Mouse (Mus musculus) bone marrow, adult 2 months (tissue): Measurements from ENCODE around the gene Xylb. TPM values are rescaled to one million over a fixed set of nuclear protein-coding genes. Genes with fewer than 3 reads are reported as not detected.
"Not testable (repeated sequence)": the region's sequence is repeated elsewhere in the genome, so short reads cannot be mapped to it uniquely, and the experiment has no call there.

Experiments
- H3K27ac ChIP-seq: fragments of 200-500 bp; 2 replicates; pipeline ENCODE4 v1.5.1; 2012; ENCODE audit warnings: low read depth, mild to moderate bottlenecking, control low read depth, inconsistent platforms, low read length; ENCODE audit not compliant: control insufficient read depth, poor library complexity, insufficient read depth
- H3K4me1 ChIP-seq: fragments of 200-500 bp; 2 replicates; pipeline ENCODE4 v1.6.1; 2011; ENCODE audit warnings: low read length; ENCODE audit not compliant: control insufficient read depth, insufficient read depth
- H3K4me3 ChIP-seq: fragments of 200-500 bp; replicated peaks from 2 replicates; pipeline ENCODE3; 2011; ENCODE audit warnings: mild to moderate bottlenecking, low read depth, low read length, control low read depth; ENCODE audit not compliant: control insufficient read depth
- CTCF ChIP-seq: fragments of 200-500 bp; IDR thresholded peaks from 2 replicates; pipeline ENCODE4 v1.5.1; 2011; ENCODE audit warnings: low read length, control low read depth; ENCODE audit not compliant: control insufficient read depth, insufficient read depth
- POLR2A ChIP-seq: fragments of 200-500 bp; IDR thresholded peaks from 2 replicates; pipeline ENCODE4 v1.6.1; 2011; ENCODE audit warnings: low read depth, mild to moderate bottlenecking, control low read depth, low read length, borderline replicate concordance; ENCODE audit not compliant: control insufficient read depth
- WGBS: fragments of 180-500 bp; shearing (Covaris S2); methylation state at CpG from one replicate; pipeline ENCODE4 v1.1.7; 2018; 5-methylcytosine and 5-hydroxymethylcytosine counted together
- polyA plus RNA-seq: library from polyadenylated mRNA; stranded (reverse); fragments of >200 nt; gene quantifications from 2 replicates; pipeline ENCODE4 v1.2.4, GENCODE M21; 2011; ENCODE audit warnings: low replicate concordance; ENCODE audit not compliant: missing spikeins, insufficient read depth, insufficient read length

The Xylb gene
- polyA plus RNA-seq, 1 experiment = 2.3 TPM

DNA sequence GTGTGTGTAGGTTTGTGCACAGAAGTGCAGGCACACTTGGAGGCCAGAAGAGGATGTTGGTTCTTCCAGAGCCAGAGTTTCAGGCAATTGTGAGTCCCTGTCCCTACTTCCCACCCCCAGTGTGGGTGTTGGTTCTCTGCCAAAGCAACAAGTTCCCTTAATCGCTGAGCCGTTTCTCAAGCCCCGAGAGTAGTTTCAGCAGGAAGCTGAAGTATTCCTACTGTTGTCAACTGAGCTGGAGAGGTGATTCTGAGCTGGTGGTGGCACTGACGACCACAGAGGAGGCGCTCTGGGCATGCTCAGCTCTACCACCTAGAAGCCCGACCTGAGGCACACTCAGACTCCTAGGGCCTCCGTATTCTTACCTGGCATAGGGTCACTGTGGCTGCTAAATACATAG, 8.1 kb downstream of the Xylb start, which contains the start of gene Slc22a14:
TSS of gene Slc22a14 (minus strand) at position 270 of the 400 bp plus-strand sequence.
- Histone ChIP-seq H3K4me3 (no peak within 1 kb of the TSS), H3K4me1 (no peaks in the 10 kb centered on the region), H3K27ac (no peak within 1 kb of the TSS)
- TF ChIP-seq POLR2A (no peak), CTCF (no peak)
- WGBS = 13% methylated on average over 7 of the region's 7 CpGs

DNA sequence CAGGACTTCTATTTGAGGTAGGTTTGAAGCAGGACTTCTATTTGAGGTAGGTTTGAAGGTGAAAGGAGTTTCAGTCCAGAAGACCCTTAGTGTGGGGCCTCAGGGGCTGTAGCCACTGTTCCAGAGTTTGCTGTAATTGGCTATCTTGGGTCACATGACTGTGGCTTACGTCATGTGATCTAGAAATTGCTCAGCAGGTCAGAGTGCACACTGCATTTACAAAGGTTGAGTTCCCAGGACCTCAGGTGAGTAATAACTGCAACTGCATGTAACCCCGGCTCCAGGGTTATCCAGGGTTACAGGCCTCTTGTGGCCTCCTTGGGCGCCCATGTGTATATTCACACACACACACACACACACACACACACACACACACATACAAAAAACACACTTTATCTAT, 11.2 kb downstream of the Xylb start:
- WGBS = 78% methylated on average over 3 of the region's 3 CpGs
- TF ChIP-seq CTCF = no peak
- no peak for TF ChIP-seq POLR2A

DNA sequence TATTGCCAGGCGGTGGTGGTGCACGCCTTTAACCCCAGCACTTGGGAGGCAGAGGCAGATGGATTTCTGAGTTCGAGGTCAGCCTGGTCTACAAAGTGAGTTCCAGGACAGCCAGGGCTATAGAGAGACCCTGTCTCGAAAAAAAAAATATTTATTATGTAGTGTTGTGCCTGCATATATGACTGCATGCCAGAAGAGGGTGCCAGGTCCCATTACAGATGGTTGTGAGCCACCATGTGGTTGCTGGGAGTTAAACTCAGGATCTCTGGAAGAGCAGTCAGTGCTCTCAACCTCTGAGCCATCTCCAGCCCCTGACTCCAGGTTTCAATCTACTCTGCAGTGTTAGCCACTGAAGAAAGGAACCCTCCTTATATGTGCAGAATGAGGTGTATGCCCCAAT, 13.6 kb downstream of the Xylb start:
- H3K4me3 ChIP-seq, H3K27ac ChIP-seq, H3K4me1 ChIP-seq: not testable (repeated sequence)
- 76% methylated on average over 4 of the region's 4 CpGs for WGBS

More for the DNA sequence above, 11.2 kb downstream of the Xylb start:
- Histone ChIP-seq H3K4me3 (no peak overlapping the region), H3K4me1 (no peaks in the 10 kb centered on the region; the same call in 1 of the 2 replicates), H3K27ac (no peak overlapping the region)

DNA sequence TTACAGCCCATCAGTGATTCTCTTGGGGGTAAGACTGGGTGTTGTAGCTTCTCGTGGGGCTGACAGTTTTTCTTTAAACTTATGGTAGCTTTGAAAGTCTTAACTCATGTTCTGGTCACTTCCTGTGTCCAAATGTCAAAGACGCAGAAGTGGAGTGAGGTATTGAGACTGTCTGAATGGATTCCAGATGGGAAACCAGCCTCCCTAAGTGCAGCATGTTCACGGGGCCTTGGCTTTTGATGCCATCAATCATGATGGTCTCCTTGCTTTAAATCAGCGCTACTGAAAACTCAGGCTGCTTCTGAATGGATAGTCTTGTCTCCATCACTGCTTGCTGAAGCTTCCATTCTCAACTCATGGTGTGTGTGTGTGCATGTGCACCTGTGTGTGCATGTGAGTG, 14.1 kb downstream of the Xylb start:
- Histone ChIP-seq H3K27ac (no peak overlapping the region), H3K4me1 (no peaks in the 10 kb centered on the region; the same call in 1 of the 2 replicates), H3K4me3 (no peak overlapping the region)
- TF ChIP-seq CTCF (no peak), POLR2A (no peak)
- WGBS = 80% methylated on average over 4 of the region's 4 CpGs

DNA sequence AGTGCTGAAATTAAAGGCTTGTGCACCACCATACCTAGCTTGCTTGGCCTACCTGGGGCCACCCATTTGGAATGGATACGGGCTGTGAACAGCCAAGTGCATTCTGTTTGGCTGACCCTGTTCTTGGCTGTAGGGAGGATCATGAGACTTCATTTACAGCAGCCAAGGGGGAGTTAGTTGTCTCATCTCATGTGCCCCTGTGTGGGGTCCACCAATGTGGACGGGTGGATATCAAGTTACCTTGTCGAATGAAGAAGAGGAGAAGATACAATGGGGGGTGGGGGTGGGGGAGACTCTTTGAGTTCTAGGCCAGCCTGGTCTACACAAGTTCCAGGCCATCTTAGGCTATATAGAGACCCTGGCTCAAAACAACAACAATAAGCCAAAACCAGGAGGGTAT, 17.8 kb downstream of the Xylb start:
- TF ChIP-seq CTCF (no peak), POLR2A (no peak)
- Histone ChIP-seq H3K27ac (no peak overlapping the region), H3K4me1 (peaks cover 1% of the 10 kb centered on the region; the same call in 1 of the 2 replicates), H3K4me3 (no peak overlapping the region)
- WGBS = 80% methylated on average over 3 of the region's 3 CpGs

DNA sequence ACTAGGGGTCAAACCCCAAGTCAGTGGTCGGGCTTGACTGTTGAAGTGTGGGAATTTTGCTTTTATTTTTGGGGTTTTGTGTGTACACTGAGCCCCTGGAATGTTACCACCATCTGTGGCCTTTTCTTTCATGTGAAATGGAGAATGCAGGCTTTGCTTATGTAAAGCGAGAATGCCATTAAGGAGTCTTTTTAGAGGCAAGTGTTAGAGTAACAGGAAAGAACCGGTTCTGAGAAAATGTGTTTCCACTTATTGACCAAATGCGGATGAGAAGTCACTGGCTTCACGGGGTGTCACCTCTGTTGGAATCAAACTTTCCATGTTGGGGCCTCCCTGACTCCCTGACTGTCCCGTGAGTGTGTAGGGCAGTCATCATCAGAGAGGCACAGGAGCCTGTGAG, 18.4 kb downstream of the Xylb start:
- peaks cover 1% of the 10 kb centered on the region; the same call in 1 of the 2 replicates for H3K4me1 ChIP-seq
- no peak overlapping the region for H3K4me3 ChIP-seq
- H3K27ac ChIP-seq = no peak overlapping the region
- TF ChIP-seq POLR2A = no peak
- no peak for TF ChIP-seq CTCF
- 76% methylated on average over 6 of the region's 6 CpGs for WGBS

DNA sequence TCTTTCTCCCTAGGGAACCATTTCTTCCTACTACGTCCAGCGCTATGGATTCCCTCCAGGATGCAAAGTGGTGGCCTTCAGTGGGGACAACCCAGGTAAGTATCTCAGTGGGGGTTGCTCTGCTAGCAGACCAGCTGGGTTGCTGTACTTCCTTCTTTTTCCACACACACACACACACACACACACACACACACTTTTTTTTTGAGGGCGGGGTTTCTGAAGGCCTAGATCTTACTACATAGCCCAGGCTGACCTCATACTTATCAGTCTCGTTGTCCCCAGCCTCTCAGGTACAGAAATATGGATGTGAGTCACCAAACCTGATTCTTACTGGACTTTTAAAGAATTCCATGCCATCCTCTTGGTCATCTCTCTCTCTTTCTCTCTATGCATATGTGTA, 21.1 kb downstream of the Xylb start:
- no peak for TF ChIP-seq CTCF
- TF ChIP-seq POLR2A = no peak
- peaks cover 1% of the 10 kb centered on the region; the same call in 1 of the 2 replicates for H3K4me1 ChIP-seq
- WGBS = 61% methylated on average over 4 of the region's 4 CpGs
- H3K27ac ChIP-seq = no peak overlapping the region
- H3K4me3 ChIP-seq = no peak overlapping the region

DNA sequence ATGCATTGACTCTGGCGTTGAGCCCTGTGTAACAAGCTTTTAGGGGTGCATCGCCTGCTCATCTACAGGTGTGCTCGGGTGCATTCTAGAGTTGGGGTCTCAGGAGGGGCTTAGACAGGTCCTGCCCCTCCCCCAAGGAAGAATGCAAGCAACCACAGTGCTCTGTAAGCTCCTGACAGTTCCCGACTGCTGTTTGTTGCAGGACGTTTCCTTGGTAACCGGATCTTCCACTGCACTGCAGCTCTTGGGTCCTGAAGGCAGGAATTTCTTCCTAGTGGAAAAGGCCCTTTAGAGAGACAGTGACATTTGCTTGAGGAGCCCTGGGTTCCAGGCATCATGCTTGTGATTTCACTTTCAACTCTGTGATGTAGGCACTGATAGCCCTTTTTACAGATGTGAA, 25.4 kb downstream of the Xylb start:
- Histone ChIP-seq H3K27ac (no peak overlapping the region), H3K4me3 (no peak overlapping the region), H3K4me1 (peaks cover 1% of the 10 kb centered on the region; the same call in 1 of the 2 replicates)
- TF ChIP-seq CTCF = no peak
- TF ChIP-seq POLR2A = no peak
- WGBS = 73% methylated on average over 6 of the region's 6 CpGs

DNA sequence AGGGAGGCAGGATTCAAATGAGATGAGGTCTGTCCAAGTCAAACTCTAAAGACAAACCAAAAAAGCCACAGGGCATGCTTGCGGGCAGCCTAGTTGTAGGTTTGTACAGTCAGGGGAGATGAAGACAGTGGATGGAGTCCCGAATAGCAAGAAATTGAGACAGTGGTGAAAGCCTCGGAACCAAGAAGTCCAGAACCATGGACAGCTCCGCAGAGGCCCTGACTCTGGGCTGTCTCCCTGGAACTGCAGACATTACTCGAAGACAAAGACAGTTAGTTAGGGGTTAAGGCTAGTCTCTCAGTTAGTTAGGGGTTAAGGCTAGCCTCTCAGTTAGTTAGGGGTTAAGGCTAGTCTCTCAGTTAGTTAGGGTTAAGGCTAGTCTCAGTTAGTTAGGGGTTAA, 31.8 kb downstream of the Xylb start:
- Histone ChIP-seq H3K4me1 (no peaks in the 10 kb centered on the region; the same call in 1 of the 2 replicates), H3K27ac (no peak overlapping the region), H3K4me3 (no peak overlapping the region)
- TF ChIP-seq POLR2A = no peak
- 50% methylated on average over 5 of the region's 5 CpGs for whole genome bisulfite sequencing
